Mouse (Mus musculus) cerebral cortex, adult 2 months (tissue): Measurements from ENCODE around the gene Lmnb2.

Experiments
- WGBS: fragments of 180-500 bp; shearing (Covaris S2); methylation state at CpG from one replicate; pipeline ENCODE4 v1.1.7; 2018; 5-methylcytosine and 5-hydroxymethylcytosine counted together

Lmnb2 gene

DNA sequence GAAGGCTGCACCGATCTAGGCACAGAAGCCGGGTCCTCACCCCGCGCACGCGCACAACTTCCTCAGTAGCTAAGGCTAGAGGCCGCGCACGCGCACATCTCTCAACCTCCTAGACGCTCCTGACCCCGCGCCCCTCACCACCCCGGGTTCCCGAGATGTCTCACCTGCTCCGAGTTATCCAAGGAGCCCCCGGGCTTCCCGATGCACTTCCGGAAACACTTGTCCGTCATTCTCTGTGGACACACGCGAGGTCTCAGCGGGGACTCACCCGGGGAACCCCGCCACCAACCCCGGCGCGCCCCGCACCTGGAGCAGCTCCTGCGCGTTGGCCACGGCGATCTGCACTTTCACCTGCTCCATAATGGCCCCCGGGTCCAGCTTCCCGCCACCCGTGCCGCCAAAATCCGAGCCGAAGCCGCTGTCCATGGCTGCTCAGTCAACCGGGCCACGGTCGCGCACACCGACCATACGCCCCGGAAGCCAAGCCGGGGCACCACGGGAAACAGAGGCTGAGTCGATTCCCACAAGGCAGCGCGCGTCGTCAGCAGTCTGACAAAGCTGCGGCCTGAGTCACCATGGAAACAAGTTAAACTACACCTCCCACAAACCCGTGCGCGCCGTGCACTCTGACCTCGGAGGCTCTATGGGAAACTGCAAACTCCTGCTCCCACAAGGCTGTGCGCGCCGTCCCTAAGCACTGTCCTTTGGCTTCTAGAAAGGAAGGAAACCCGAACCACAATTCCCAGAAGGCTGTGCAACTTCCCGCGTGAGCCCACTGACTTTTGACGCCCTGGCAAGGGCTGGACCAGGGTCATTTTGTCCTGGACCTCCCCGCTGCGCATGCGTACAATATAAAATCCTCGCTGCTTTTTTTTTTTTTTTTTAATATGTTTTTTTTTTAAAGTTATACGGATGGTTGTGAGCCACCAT, 17.5 kb downstream of the Lmnb2 start, which contains the start of gene Timm13:
Gene Timm13 (minus strand): TSS at position 652 of the 930 bp plus-strand sequence.
- WGBS = under 1% methylated on average over 72 of the region's 72 CpGs

DNA sequence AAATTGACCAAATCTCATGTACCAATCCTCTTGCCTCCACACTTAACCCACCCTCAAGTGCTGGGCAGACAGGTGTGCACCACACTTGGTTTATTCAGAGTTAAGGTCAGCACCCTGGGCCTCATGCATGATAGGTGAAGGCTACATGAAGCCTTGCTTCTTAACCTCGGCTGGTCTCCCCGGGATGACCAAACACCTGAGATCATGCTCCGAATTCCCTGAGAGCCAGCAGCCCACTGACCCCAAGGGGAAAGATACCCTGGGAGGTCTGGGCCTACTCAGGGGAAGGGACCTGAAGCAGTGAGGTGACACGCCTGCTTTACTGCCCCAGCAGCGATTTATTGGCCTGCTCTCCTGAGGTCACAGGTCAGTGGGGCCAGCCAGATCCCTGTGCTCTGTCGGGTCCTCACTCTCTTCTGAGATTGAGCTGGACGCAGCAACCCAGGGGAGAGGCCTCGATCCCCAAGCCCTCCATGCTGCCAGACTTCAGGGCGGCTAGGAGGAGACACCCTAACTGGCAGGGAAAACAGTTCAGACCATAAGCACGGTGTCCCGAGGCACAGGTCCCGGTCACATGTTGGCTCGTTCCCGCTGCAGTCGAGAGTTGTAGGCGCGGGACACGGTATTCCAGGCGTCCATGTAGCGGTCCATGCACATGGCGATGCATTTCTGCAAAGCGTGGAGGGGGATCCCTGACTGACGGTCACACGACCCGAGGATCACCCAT, 18.3 kb downstream of the Lmnb2 start:
- WGBS = 16% methylated on average over 25 of the region's 25 CpGs

DNA sequence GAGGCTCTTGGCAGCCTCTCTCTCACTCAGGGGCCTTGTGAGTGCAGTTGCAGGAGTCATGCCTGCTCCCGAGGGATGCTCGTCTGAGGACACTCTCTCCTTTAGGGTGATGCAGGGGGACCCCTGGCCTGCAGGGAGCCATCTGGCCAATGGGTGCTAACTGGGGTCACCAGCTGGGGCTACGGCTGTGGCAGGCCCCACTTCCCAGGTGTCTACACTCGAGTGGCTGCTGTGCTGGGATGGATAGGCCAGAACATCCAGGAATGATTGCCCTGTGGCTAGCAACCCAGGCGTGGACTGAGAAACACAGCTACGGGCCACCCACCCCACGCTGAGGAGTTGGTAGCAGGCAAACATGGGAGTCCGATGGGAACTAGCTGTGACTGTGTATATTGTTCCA, 19.0 kb downstream of the Lmnb2 start:
- 83% methylated on average over 8 of the region's 8 CpGs for WGBS

DNA sequence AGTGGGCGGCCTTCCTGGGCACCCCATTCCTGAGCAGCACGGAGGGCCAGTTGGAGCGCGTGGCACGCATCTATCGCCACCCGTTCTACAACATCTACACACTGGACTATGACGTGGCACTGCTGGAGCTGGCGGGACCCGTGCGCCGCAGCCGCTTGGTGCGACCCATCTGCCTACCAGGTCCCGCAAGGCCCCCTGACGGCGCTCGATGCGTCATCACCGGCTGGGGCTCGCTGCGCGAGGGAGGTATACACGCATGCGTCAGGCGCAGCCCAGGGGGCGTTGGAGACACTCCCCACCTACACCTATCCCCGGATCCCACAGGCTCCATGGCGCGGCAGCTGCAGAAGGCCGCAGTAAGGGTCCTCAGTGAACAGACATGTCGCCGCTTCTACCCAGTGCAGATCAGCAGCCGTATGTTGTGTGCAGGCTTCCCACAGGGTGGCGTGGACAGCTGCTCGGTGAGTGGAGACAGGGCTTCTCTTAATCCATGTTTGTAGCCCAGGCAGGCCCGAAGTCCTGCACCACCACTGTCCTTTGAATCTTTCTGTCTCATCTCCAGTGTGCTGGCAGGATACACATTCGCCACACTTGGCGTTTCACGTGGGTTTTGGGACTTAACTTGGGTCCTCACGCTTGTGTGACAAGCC, 20.1 kb downstream of the Lmnb2 start:
- 33% methylated on average over 41 of the region's 41 CpGs for WGBS

DNA sequence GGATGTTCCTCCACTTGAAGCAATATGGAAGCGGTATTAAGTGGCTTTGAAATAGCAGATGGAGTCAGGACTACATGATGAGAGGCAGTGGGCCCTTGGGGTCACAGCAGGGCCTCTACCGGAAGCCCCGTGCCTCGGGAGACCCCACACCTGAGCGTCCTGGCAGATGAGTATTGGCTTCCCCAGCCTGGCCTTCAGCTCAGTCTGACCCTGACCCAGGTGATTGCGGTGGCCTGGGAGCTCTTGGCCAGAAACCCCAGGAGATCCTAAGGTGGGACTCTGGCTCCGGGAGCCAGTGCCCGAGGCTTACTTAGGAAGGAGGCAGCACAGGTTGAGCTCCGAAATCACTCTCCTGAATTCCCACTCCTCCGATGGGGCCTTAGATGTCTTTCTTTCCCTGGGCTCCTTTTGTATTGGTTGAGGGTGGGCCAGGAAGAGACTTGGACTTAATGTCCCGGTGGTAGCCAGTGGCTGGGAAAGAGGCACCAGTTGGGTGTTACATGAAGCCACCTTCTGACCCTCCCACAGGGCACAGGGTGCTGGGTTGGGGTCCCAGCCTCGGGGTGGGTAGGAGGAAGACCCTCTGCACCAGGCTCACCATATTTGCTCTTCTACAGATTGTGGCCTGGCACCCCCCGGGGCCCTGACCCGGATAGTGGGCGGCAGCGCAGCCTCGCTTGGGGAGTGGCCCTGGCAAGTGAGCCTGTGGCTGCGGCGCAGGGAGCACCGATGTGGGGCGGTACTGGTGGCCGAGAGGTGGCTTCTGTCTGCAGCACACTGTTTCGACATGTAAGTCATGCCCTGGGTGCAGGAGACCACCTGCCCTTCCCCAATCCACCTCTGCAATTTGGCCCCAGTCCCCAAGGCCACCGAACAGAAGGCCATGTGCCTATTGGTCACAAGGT, 21.2 kb downstream of the Lmnb2 start:
- WGBS = 67% methylated on average over 24 of the region's 24 CpGs

- WGBS = 86% methylated on average over 6 of the region's 6 CpGs
These were observed 22.3 kb downstream of the Lmnb2 start for GRCm38 (mm10) chr10:80895697-80896096.

DNA sequence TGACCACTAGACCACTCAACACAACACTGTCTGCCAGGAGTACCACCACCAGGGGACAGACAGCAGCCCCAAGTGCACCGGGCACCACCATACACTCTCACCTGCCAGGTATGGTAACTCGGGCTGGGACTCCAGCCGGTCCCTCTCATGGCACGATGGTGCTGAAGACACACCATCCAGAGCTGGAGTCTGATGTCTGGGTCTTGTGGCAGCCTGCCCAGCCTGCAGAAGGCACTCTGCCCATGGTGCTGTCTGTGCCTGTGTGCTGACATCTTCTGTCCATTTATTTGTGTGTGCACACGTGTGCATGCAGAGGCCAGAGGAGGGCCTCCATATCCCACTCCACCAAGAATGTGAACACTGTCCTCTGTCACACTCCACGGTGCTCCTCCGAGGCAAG, 22.9 kb downstream of the Lmnb2 start:
- WGBS = 74% methylated on average over 7 of the region's 7 CpGs

DNA sequence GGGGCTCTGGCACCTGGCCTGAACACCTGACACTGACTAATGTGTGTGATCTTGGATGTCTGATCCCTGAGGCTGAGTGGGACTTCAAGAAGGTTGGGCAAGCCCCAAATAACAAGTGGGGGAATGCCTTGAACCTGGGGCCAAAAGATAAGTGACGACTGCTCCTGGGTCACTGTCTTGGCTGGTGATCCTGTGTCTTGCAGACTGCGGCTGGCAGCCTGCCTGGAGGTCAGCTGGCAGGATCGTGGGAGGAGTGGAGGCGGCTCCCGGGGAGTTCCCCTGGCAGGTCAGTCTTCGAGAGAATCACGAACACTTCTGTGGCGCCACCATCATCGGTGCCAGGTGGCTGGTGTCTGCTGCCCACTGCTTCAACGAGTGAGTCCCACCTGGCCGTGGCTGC, 30.9 kb downstream of the Lmnb2 start:
- 36% methylated on average over 11 of the region's 11 CpGs for WGBS

DNA sequence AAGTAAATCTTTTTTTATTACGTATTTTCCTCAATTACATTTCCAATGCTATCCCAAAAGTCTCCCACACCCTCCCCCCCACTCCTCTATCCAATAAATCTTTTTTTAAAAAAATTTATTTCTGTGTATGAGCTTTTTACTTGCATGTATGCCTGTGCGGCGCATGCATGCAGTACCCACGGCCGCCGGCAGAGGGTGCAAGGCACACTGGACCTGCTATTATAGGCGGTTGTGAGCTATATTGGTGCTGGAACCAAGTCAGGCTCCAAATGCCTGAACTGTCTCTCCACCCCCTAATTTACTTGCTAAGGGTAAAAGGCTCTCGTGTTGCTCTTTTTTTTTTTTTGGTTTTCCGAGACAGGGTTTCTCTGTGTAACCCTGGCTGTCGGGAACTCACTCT, 36.7 kb downstream of the Lmnb2 start:
- 20% methylated on average over 10 of the region's 10 CpGs for WGBS

DNA sequence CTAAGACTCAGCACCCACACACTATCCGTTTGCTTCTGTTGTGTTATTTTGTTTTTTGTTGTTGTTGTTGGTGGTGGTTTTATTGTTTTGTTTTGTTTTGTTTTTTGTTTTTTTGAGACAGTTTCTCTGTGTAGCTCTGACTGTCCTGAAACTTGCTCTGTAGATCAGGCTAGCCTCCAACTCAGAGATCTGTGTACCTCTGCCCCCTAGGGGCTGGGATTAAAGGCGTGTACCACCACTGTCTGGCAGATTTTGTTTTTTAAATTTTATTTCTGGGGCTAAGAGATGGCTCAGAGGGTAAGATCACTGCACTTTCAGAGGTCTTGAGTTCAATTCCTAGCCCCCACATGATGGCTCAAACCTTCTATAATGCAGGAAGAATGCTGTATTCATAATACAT, 37.1 kb downstream of the Lmnb2 start:
- 67% methylated on average over 2 of the region's 2 CpGs for WGBS

DNA sequence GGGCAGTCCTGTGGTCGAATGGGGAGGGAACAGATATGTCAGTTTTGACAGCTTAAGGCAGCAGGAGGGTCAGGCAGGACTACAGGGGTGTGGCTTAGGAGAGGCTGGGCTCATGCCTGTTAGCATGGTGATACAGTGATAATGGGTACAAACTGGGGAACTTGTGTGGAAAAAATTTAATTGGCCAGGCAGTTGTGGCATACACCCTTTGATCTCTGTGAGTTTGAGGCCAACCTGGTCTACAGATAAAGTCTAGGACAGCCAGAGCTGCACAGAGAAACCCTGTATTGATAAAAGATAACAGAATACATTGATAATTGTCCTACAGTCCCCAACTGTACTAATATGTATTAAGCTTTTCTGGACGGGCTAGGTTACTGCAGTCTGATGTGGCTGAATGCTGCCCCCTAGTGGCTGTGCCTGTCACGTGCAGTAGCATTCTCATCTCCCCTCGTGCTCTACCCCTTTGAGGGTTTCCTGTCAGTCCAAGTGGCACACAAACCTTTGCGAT, 37.9 kb downstream of the Lmnb2 start:
- WGBS = 16% methylated on average over 5 of the region's 5 CpGs

DNA sequence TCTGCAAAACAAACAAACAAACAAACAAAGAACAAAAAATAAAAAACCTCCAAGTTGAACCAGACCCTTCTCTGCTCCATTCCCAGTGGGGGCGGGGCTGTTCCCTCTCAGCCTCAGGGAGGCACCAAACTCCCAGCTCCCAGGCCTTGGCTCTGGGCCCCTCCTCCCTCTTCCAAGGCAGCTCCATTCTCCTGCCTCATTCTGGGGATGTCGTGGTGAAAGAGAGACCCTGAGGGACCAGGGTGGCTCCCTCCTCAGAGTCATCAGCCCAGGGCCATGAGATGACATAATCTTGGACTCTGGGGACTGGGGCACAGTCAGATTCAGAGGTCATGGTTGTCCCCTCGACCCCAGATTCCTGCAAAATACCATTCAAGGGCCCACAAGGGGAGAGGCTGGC, 41.5 kb downstream of the Lmnb2 start:
- 41% methylated on average over 3 of the region's 3 CpGs for WGBS

GRCm38 (mm10) chr10:80876028-80876427, 42.0 kb downstream of the Lmnb2 start:
- WGBS = 15% methylated on average over 5 of the region's 5 CpGs

DNA sequence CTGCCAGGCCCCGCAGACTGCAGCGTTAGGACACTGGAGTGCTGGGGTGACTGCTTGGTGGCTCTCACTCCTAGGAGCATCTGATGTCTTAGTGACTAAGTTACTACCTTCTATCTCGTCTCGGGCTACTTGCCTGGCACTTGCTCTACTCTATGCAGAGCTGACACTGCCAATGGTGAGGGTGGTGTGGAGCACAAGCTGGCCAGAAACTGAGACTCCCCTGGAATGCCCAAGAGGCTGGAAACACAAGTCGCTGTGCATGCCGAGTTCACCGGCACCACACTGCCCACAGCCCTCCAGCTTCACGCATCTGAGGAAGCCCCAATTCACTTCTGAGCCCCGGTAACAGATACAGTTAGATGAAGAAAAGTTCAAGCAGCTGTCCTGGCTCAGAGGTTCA, 44.0 kb downstream of the Lmnb2 start:
- 81% methylated on average over 9 of the region's 9 CpGs for WGBS

- WGBS = 33% methylated on average over 9 of the region's 9 CpGs
These were observed 46.5 kb downstream of the Lmnb2 start, which contains the start of gene Tmprss9 for GRCm38 (mm10) chr10:80871581-80871980. Gene Tmprss9, plus strand, starts transcription at chr10:80871848.

DNA sequence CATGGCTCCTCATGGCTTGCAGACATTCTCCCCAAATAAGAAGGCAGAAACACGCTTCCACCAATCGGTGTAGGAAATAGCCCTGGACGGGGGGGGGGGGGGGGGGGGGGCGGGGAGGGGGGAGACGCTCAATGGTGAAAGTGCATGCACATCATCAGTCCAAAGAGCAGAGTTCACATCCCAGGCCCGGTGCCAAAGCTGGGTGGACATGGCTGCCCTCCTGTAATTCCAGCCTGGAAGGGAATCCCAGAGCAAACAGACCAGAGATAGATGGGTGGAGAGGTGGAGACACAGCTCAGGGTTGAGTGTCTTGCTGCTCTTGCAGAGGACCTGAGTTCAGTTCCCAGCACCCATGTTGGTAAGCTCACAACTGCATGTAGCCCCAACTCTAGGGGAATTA, 47.1 kb downstream of the Lmnb2 start:
- WGBS = 93% methylated on average over 2 of the region's 6 CpGs

- 80% methylated on average over 16 of the region's 16 CpGs for WGBS
These were observed 53.6 kb downstream of the Lmnb2 start for GRCm38 (mm10) chr10:80864446-80864845.

- WGBS = 94% methylated on average over 5 of the region's 5 CpGs
These were observed 55.7 kb downstream of the Lmnb2 start for GRCm38 (mm10) chr10:80862305-80862704.

- 70% methylated on average over 7 of the region's 7 CpGs for WGBS
These were observed 59.6 kb downstream of the Lmnb2 start for GRCm38 (mm10) chr10:80858350-80858935.

- 53% methylated on average over 3 of the region's 3 CpGs for WGBS
These were observed 60.2 kb downstream of the Lmnb2 start for GRCm38 (mm10) chr10:80857848-80858247.

DNA sequence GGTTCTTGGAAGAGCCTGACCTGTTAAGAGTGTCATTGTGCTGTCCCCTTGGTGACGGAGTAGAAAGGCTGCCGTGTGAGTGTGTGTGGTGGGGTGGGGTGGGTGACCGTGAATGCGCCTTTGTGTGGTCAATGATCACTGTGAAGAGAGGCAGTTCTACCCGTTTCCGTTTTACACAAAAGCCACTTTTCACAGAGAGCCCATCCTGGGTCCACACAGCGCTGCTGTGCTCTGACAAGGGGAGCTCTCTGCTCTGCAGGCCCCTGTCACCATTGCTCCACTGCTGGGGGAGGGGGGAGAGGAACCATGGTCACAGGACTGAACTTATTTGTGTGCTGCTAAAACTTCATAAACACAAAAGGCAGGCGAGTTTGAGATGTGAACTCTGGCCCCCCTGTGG, 60.7 kb downstream of the Lmnb2 start:
- WGBS = 55% methylated on average over 8 of the region's 8 CpGs
